Mouse (Mus musculus): ENCODE measurements around the gene Plekha5. TPM values are rescaled to one million over a fixed set of nuclear protein-coding genes. Genes with fewer than 3 reads are reported as not detected.
"Not testable (repeated sequence)": the region's sequence is repeated elsewhere in the genome, so short reads cannot be mapped to it uniquely, and the experiment has no call there.

Plekha5 gene
- total RNA-seq, 1 experiment = 26.1 TPM

DNA sequence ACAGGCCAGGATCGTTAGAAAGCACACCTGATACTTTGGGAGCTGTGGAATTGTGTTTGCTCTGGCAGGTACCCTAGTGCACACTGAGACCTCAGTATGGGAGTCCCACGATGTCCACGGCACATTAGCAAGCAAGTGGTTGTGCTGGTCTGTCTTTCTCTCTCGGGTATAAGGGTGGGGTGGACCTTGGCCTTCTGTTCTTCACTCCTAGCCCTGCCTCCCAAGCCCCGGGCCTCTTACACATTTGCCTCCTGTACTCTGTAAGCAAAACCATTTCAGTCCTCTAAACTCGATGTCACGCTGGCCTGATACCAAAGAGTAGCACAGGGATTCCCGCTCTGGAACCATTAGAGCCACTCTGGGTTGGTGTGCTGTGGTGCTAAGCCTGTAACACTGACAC is 168.9 kb downstream of the Plekha5 start:
- no peak for DNase-seq (ENCODE audit: low read depth, low spot score)
- no peak overlapping the region for H3K9ac ChIP-seq (ENCODE audit: insufficient read depth, low read depth, low read length, poor library complexity, severe bottlenecking)
- no peaks in the 10 kb centered on the region for H3K9me3 ChIP-seq (ENCODE audit: control insufficient read depth, insufficient read depth, low read depth, low read length)
- H3K27ac ChIP-seq (ENCODE audit: insufficient read depth, low read depth, low read length, poor library complexity, severe bottlenecking) = no peak overlapping the region
- TF ChIP-seq ZNF384 (IDR thresholded peaks at IDR 0.05; ENCODE audit: low read depth, low read length) = no peak
- in situ Hi-C loops (cut with MboI; ENCODE audit: low sequenced_read_pairs in 2 of 2, unreplicated experiment in 2 of 2) = no loop called here
- H3K36me3 ChIP-seq (ENCODE audit: control insufficient read depth, insufficient read depth, low read length, poor library complexity, severe bottlenecking) = peaks cover 28% of the 10 kb centered on the region; the same call in 1 of the 2 replicates
- H3K4me1 ChIP-seq (ENCODE audit: control insufficient read depth in 2 of 2, insufficient read depth in 2 of 2, low read length in 2 of 2, poor library complexity in 1 of 2) = peaks cover 0 to 5% of the 10 kb centered on the region in 2 experiments; a peak in 2 of 4 replicates
- H3K4me3 ChIP-seq (ENCODE audit: insufficient read depth in 1 of 2, low read depth in 1 of 2, low read length in 2 of 2, poor library complexity in 1 of 2, severe bottlenecking in 1 of 2) = no peak overlapping the region

DNA sequence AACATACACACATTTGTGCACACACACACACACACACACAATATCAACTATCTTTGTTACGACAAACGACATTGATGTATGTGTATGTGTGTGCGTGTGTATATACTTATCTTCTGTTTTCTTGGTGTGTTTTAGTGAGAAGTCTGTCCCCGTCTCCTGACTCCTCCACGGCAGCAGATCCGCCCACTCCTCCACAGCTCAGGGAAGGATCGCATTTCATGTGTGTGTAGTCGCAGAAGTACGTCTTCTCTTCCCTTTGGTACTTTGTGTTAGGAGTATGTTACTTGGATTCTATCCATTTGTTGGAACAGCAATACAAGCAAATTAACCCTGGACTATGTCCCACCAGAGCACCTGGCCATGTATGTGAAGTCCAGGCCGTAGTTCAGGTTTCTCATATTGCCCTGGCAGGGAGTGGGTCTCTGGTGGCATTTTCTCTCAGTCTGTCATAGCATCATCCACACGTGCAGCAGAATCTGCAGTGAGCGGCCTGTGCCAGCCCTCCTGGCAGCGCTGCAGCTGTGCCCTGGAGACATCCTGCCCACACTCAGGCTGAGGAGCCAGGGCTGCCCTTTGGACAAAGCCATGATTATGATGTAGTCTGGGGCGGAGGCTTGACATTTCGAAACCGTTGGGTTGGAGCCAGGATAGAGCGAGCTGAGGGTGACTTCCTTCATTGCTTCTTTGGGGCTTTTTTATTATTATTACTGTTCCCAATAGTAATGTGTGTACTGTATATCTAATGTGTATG is 169.7 kb downstream of the Plekha5 start:
- in situ Hi-C loops (cut with MboI; ENCODE audit: low sequenced_read_pairs in 2 of 2, unreplicated experiment in 2 of 2) = no loop called here
- Histone ChIP-seq H3K27ac (ENCODE audit: insufficient read depth, low read depth, low read length, poor library complexity, severe bottlenecking) (no peak overlapping the region), H3K4me3 (ENCODE audit: insufficient read depth in 1 of 2, low read depth in 1 of 2, low read length in 2 of 2, poor library complexity in 1 of 2, severe bottlenecking in 1 of 2) (no peak overlapping the region), H3K4me1 (ENCODE audit: control insufficient read depth in 2 of 2, insufficient read depth in 2 of 2, low read length in 2 of 2, poor library complexity in 1 of 2) (peaks cover 4 to 5% of the 10 kb centered on the region in 2 experiments; a peak in 2 of 4 replicates), H3K36me3 (ENCODE audit: control insufficient read depth, insufficient read depth, low read length, poor library complexity, severe bottlenecking) (peaks cover 22% of the 10 kb centered on the region; the same call in 1 of the 2 replicates), H3K9ac (ENCODE audit: insufficient read depth, low read depth, low read length, poor library complexity, severe bottlenecking) (no peak overlapping the region), H3K9me3 (ENCODE audit: control insufficient read depth, insufficient read depth, low read depth, low read length) (no peaks in the 10 kb centered on the region)
- no peak for TF ChIP-seq MAFK (IDR thresholded peaks at IDR 0.05; ENCODE audit: insufficient read depth, low read depth, low read length)
- TF ChIP-seq CHD2 (IDR thresholded peaks at IDR 0.05; ENCODE audit: low read depth, low read length) = no peak
- TF ChIP-seq ZNF384 (IDR thresholded peaks at IDR 0.05; ENCODE audit: low read depth, low read length) = no peak
- no peak for TF ChIP-seq ZC3H11A (IDR thresholded peaks at IDR 0.05; ENCODE audit: borderline replicate concordance, low read depth, low read length)
- no peak for TF ChIP-seq HCFC1 (IDR thresholded peaks at IDR 0.05; ENCODE audit: borderline replicate concordance, insufficient read depth, low read length)
- DNase-seq (ENCODE audit: low read depth, low spot score) = no peak

DNA sequence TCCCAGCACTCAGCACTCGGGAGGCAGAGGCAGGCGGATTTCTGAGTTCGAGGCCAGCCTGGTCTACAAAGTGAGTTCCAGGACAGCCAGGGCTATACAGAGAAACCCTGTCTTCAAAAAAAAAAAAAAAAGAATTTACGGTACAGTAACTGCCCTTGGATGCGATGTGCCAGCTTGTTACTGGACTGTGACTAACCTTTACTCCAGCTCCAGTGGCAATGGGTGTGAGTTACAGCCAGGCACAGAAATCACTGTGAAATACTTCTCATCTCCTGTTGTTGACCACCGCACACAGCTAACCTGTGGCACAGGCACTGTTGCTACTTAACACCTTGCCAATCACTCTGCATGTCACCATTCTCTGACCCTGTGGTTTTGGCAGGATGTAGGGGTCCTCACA is 171.7 kb downstream of the Plekha5 start:
- H3K9me3 ChIP-seq (ENCODE audit: control insufficient read depth, insufficient read depth, low read depth, low read length); H3K4me3 ChIP-seq (ENCODE audit: insufficient read depth in 1 of 2, low read depth in 1 of 2, low read length in 2 of 2, poor library complexity in 1 of 2, severe bottlenecking in 1 of 2); H3K9ac ChIP-seq (ENCODE audit: insufficient read depth, low read depth, low read length, poor library complexity, severe bottlenecking); H3K27ac ChIP-seq (ENCODE audit: insufficient read depth, low read depth, low read length, poor library complexity, severe bottlenecking); DNase-seq (ENCODE audit: low read depth, low spot score); in situ Hi-C loops (cut with MboI; ENCODE audit: low sequenced_read_pairs in 2 of 2, unreplicated experiment in 2 of 2): not testable (repeated sequence)
- peaks cover 4 to 15% of the 10 kb centered on the region in 2 experiments; a peak in 3 of 4 replicates for H3K4me1 ChIP-seq (ENCODE audit: control insufficient read depth in 2 of 2, insufficient read depth in 2 of 2, low read length in 2 of 2, poor library complexity in 1 of 2)
- H3K36me3 ChIP-seq (ENCODE audit: control insufficient read depth, insufficient read depth, low read length, poor library complexity, severe bottlenecking) = peaks cover 16% of the 10 kb centered on the region; the same call in 1 of the 2 replicates

- peaks cover 4 to 28% of the 10 kb centered on the region in 2 experiments; a peak in 3 of 4 replicates for H3K4me1 ChIP-seq (ENCODE audit: control insufficient read depth in 2 of 2, insufficient read depth in 2 of 2, low read length in 2 of 2, poor library complexity in 1 of 2)
Measured at GRCm38 (mm10) chr6:140597381-140598329, 173.8 kb downstream of the Plekha5 start.

More at GRCm38 (mm10) chr6:140597381-140598329, 173.8 kb downstream of the Plekha5 start:
- TF ChIP-seq ZC3H11A (IDR thresholded peaks at IDR 0.05; ENCODE audit: borderline replicate concordance, low read depth, low read length) (no peak), HCFC1 (IDR thresholded peaks at IDR 0.05; ENCODE audit: borderline replicate concordance, insufficient read depth, low read length) (no peak), ZNF384 (IDR thresholded peaks at IDR 0.05; ENCODE audit: low read depth, low read length) (no peak), CHD2 (IDR thresholded peaks at IDR 0.05; ENCODE audit: low read depth, low read length) (no peak), MAFK (IDR thresholded peaks at IDR 0.05; ENCODE audit: insufficient read depth, low read depth, low read length) (no peak)
- in situ Hi-C loops (cut with MboI; ENCODE audit: low sequenced_read_pairs in 2 of 2, unreplicated experiment in 2 of 2) = no loop called here
- Histone ChIP-seq H3K9ac (ENCODE audit: insufficient read depth, low read depth, low read length, poor library complexity, severe bottlenecking) (no peak overlapping the region), H3K27ac (ENCODE audit: insufficient read depth, low read depth, low read length, poor library complexity, severe bottlenecking) (no peak overlapping the region), H3K9me3 (ENCODE audit: control insufficient read depth, insufficient read depth, low read depth, low read length) (no peaks in the 10 kb centered on the region), H3K4me3 (ENCODE audit: insufficient read depth in 1 of 2, low read depth in 1 of 2, low read length in 2 of 2, poor library complexity in 1 of 2, severe bottlenecking in 1 of 2) (no peak overlapping the region), H3K36me3 (ENCODE audit: control insufficient read depth, insufficient read depth, low read length, poor library complexity, severe bottlenecking) (peaks cover 6% of the 10 kb centered on the region; the same call in 1 of the 2 replicates)
- no peak for DNase-seq (ENCODE audit: low read depth, low spot score)

Measured in ES-E14 (cell line).